Mouse (Mus musculus) urinary bladder, adult 2 months (tissue): ENCODE data around the gene Sae1. TPM values are rescaled to one million over a fixed set of nuclear protein-coding genes. Genes with fewer than 3 reads are reported as not detected.

ENCODE experiments used
- DNase-seq: peaks from one replicate; pipeline ENCODE4 v3.0.0; 2022; ENCODE audit warnings: low spot score
- polyA plus RNA-seq: library from polyadenylated mRNA; depleted of rRNA; stranded (reverse); fragments of >200 nt; gene quantifications from 2 replicates; pipeline ENCODE4 v1.2.3, GENCODE M21; 2012; rRNA removed

The Sae1 gene
- polyA plus RNA-seq, 1 experiment, result 93.7 TPM

- no peak for DNase-seq
These were observed 106.9 kb downstream of the Sae1 start for GRCm38 (mm10) chr7:16280721-16281120.

GRCm38 (mm10) chr7:16274922-16275890 is 112.4 kb downstream of the Sae1 start:
- DNase-seq, result no peak

- no peak for DNase-seq
These were observed 113.9 kb downstream of the Sae1 start for GRCm38 (mm10) chr7:16273766-16274140.

- DNase-seq, result peak; percentile 61
These were observed 114.4 kb downstream of the Sae1 start, which contains the start of gene Inafm1 for GRCm38 (mm10) chr7:16273081-16273765. Inafm1 (minus strand) TSS chr7:16273617.

- peak; percentile 51 for DNase-seq
These were observed 114.9 kb downstream of the Sae1 start for GRCm38 (mm10) chr7:16272681-16273080.

GRCm38 (mm10) chr7:16271139-16271538 is 116.5 kb downstream of the Sae1 start:
- DNase-seq, result no peak

Other genes with a start within 250 kb of the Sae1 start
- gene Meis3, start 212.7 kb downstream of the Sae1 start, polyA plus RNA-seq, result 38.4 and 47.7 TPM in 2 replicates
- gene Dhx34, start 165.8 kb downstream of the Sae1 start, polyA plus RNA-seq, result 13.8 and 15.2 TPM in 2 replicates
- 1.6 and 1.7 TPM in 2 replicates for gene C5ar2, start 143.7 kb downstream of the Sae1 start, polyA plus RNA-seq
- 11.8 and 16.8 TPM in 2 replicates for gene C5ar1, start 128.3 kb downstream of the Sae1 start, polyA plus RNA-seq
- gene Inafm1, start 114.2 kb downstream of the Sae1 start, polyA plus RNA-seq, result 26.5 and 36.7 TPM in 2 replicates
- gene Ccdc9, start 101.0 kb downstream of the Sae1 start, polyA plus RNA-seq, result 61.4 and 104 TPM in 2 replicates
- gene Bbc3, start 79.4 kb downstream of the Sae1 start, polyA plus RNA-seq, result 5.0 and 5.2 TPM in 2 replicates
- 23.2 and 29.9 TPM in 2 replicates for gene Zc3h4, start 13.1 kb upstream of the Sae1 start, polyA plus RNA-seq
- 59.4 and 67.6 TPM in 2 replicates for gene Tmem160, start 65.0 kb upstream of the Sae1 start, polyA plus RNA-seq
- 0.10 TPM in 1 of 2 replicates, not detected in the other for gene Npas1, start 89.9 kb upstream of the Sae1 start, polyA plus RNA-seq
- gene Arhgap35, start 227.2 kb upstream of the Sae1 start, polyA plus RNA-seq, result 17.8 and 24.8 TPM in 2 replicates